Comparison of ENCODE assay signal across 14 mouse cellular contexts in the genomic region with DNA sequence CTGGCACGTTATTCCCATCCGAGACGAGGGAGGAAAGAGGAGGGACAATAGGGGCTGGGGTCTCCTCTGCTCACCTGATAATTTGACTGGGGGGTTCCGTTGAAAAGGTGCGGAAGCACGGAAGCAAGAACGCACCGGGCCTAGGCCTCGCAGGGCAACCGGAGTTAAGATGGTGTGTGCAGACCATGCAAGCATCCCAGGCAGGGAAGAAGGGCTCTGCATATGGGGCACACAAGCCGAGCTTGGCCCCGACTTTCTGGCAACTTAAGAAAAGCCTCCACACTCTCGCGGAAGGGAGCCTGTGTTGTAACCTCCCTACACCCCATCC. TPM values are rescaled to one million over a fixed set of nuclear protein-coding genes. Genes with fewer than 3 reads are reported as not detected.
DNase-seq lines count a peak whose midpoint lies in the region; ATAC-seq and TF ChIP-seq lines count a peak whose summit lies in the region.
"Had no signal": no experiment of that assay in that cellular context is flagged by ENCODE, and none has a peak within 500 bp of the region (broad histone marks: within the 10 kb centered on the region; RNA-seq: fewer than 3 reads in every experiment).

No protein-coding gene starts in this region.

- H3K36me3 ChIP-seq in ES-Bruce4 (ENCODE audit: control insufficient read depth, insufficient read depth, low read length, poor library complexity, severe bottlenecking) = no peaks in the 10 kb centered on the region
- no peaks in the 10 kb centered on the region for H3K36me3 ChIP-seq in embryonic facial prominence, embryonic 13.5 days
- H3K36me3 ChIP-seq in hindbrain, embryonic 14.5 days (replicated peaks; ENCODE audit: control insufficient read depth, insufficient read depth) = no peaks in the 10 kb centered on the region
- H3K36me3 ChIP-seq in midbrain, embryonic 15.5 days (replicated peaks) = no peaks in the 10 kb centered on the region
- no peaks in the 10 kb centered on the region for H3K36me3 ChIP-seq in liver, embryonic 11.5 days (ENCODE audit: control insufficient read depth, insufficient read depth, low read length)

- H3K27ac ChIP-seq in ES-Bruce4 (ENCODE audit: insufficient read depth, low read length) = no peak overlapping the region
- no peak overlapping the region for H3K27ac ChIP-seq in embryonic facial prominence, embryonic 13.5 days
- H3K27ac ChIP-seq in hindbrain, embryonic 14.5 days = no peak overlapping the region
- H3K27ac ChIP-seq in midbrain, embryonic 15.5 days = no peak overlapping the region
- H3K27ac ChIP-seq in liver, embryonic 11.5 days (ENCODE audit: low read depth, low read length) = no peak overlapping the region

- no peak for ATAC-seq in embryonic facial prominence, embryonic 13.5 days (ENCODE audit: insufficient number of reproducible peaks, insufficient read depth, low FRiP score, low TSS enrichment, low read depth)
- no peak for ATAC-seq in hindbrain, embryonic 14.5 days (ENCODE audit: low FRiP score)
- peak; percentile 25; the same call in 1 of the 2 replicates for ATAC-seq in midbrain, embryonic 15.5 days (replicated peaks)
- ATAC-seq in liver, embryonic 11.5 days (replicated peaks; ENCODE audit: low FRiP score) = no peak

- H3K4me1 ChIP-seq in ES-Bruce4 (ENCODE audit: control insufficient read depth, insufficient read depth, low read length) = no peaks in the 10 kb centered on the region
- peaks cover 32% of the 10 kb centered on the region for H3K4me1 ChIP-seq in embryonic facial prominence, embryonic 13.5 days
- 0 out of 2 replicates have a peak, but pooled peaks cover 3% of the 10 kb centered on the region for H3K4me1 ChIP-seq in hindbrain, embryonic 14.5 days (replicated peaks; ENCODE audit: control insufficient read depth, insufficient read depth, low read length)
- peaks cover 7% of the 10 kb centered on the region for H3K4me1 ChIP-seq in midbrain, embryonic 15.5 days
- H3K4me1 ChIP-seq in liver, embryonic 11.5 days (replicated peaks; ENCODE audit: control insufficient read depth, insufficient read depth, low read length) = no peaks in the 10 kb centered on the region

- peak overlapping the region; percentile 16; the same call in 1 of the 2 replicates for H3K9ac ChIP-seq in ES-Bruce4 (ENCODE audit: low read depth, poor library complexity, severe bottlenecking)
- H3K9ac ChIP-seq in embryonic facial prominence, embryonic 13.5 days = no peak overlapping the region
- no peak overlapping the region for H3K9ac ChIP-seq in hindbrain, embryonic 14.5 days
- H3K9ac ChIP-seq in midbrain, embryonic 15.5 days = no peak overlapping the region
- H3K9ac ChIP-seq in liver, embryonic 11.5 days (ENCODE audit: low read depth, low read length) = no peak overlapping the region

- intact Hi-C loops in left cerebral cortex, postnatal 10 days (cut with DNase I) = loop anchor here (5.0 kb wide), 2 partner anchors 223 to 283 kb away; no protein-coding TSS in a partner anchor

- TF ChIP-seq POLR2A in ES-Bruce4 (IDR thresholded peaks at IDR 0.05; ENCODE audit: insufficient read depth, low read length) = no peak

- no peaks in the 10 kb centered on the region for H3K9me3 ChIP-seq in ES-Bruce4 (replicated peaks; ENCODE audit: control insufficient read depth, insufficient read depth, low read length, poor library complexity, severe bottlenecking)
- H3K9me3 ChIP-seq in embryonic facial prominence, embryonic 13.5 days = no peaks in the 10 kb centered on the region
- no peaks in the 10 kb centered on the region for H3K9me3 ChIP-seq in hindbrain, embryonic 14.5 days (ENCODE audit: control insufficient read depth, low read length)
- H3K9me3 ChIP-seq in midbrain, embryonic 15.5 days = no peaks in the 10 kb centered on the region
- no peaks in the 10 kb centered on the region for H3K9me3 ChIP-seq in liver, embryonic 11.5 days (ENCODE audit: control insufficient read depth, low read length)

- DNase-seq in hindbrain, embryonic 14.5 days (ENCODE audit: low spot score) = no peak
- DNase-seq in liver, embryonic 11.5 days (ENCODE audit: low spot score) = no peak
- no peak for DNase-seq in left cerebral cortex, postnatal 10 days (ENCODE audit: extremely low spot score in 1 of 2, low spot score in 2 of 2)
- DNase-seq in ovary, postnatal 10 days (ENCODE audit: low spot score) = no peak
- DNase-seq: cerebellum, postnatal 36 days; heart, adult 18-20 months; kidney, postnatal 25 days; lung, adult 18-20 months; thymus, adult 2 months had no signal

- H3K4me2 ChIP-seq in embryonic facial prominence, embryonic 13.5 days = peak overlapping the region; percentile 42
- H3K4me2 ChIP-seq in hindbrain, embryonic 14.5 days (replicated peaks) = peak overlapping the region; percentile 17; the same call in 1 of the 2 replicates
- H3K4me2 ChIP-seq in midbrain, embryonic 15.5 days = peak overlapping the region; percentile 17
- H3K4me2 ChIP-seq in liver, embryonic 11.5 days = no peak overlapping the region

- no peak for TF ChIP-seq CTCF in ES-Bruce4 (IDR thresholded peaks at IDR 0.05; ENCODE audit: low read depth, low read length)

- peak overlapping the region; percentile 23; the same call in 1 of the 2 replicates for H3K4me3 ChIP-seq in ES-Bruce4 (ENCODE audit: low read depth, low read length)
- H3K4me3 ChIP-seq in embryonic facial prominence, embryonic 13.5 days = peak overlapping the region; percentile 18; the same call in 1 of the 2 replicates
- H3K4me3 ChIP-seq in hindbrain, embryonic 14.5 days (replicated peaks; ENCODE audit: low read length) = 0 out of 2 replicates have a peak overlapping the region, but pooled peaks have one; percentile 1
- 0 out of 2 replicates have a peak overlapping the region, but pooled peaks have one; percentile 5 for H3K4me3 ChIP-seq in midbrain, embryonic 15.5 days
- H3K4me3 ChIP-seq in liver, embryonic 11.5 days (ENCODE audit: low read depth, low read length) = no peak overlapping the region
- H3K4me3 ChIP-seq: erythroblast, embryonic 14.5 days had no signal

- peaks cover 17% of the 10 kb centered on the region for H3K27me3 ChIP-seq in ES-Bruce4 (ENCODE audit: control insufficient read depth, insufficient read depth, low read length, poor library complexity, severe bottlenecking)
- H3K27me3 ChIP-seq in embryonic facial prominence, embryonic 13.5 days = peaks cover 86% of the 10 kb centered on the region
- peaks cover 79% of the 10 kb centered on the region for H3K27me3 ChIP-seq in hindbrain, embryonic 14.5 days (ENCODE audit: control insufficient read depth, insufficient read depth, low read length)
- H3K27me3 ChIP-seq in midbrain, embryonic 15.5 days (replicated peaks) = peaks cover 81% of the 10 kb centered on the region
- peaks cover 73% of the 10 kb centered on the region for H3K27me3 ChIP-seq in liver, embryonic 11.5 days (replicated peaks; ENCODE audit: control insufficient read depth, insufficient read depth, low read length)
- H3K27me3 ChIP-seq: CH12.LX had no signal

- 10% methylated on average over 14 of the region's 14 CpGs for WGBS in embryonic facial prominence, embryonic 13.5 days
- 2% methylated on average over 14 of the region's 14 CpGs for WGBS in hindbrain, embryonic 14.5 days
- 6% methylated on average over 14 of the region's 14 CpGs for WGBS in midbrain, embryonic 15.5 days
- WGBS in liver, embryonic 11.5 days = 9% methylated on average over 14 of the region's 14 CpGs

- no peak for TF ChIP-seq EP300 in ES-Bruce4 (IDR thresholded peaks at IDR 0.05; ENCODE audit: insufficient read depth, low read depth, low read length)

RNA-seq across cellular contexts. Expression of gene Satb2, which starts 6.0 kb away (rescaled TPM):
- polyA plus RNA-seq in ES-Bruce4 (2011; ENCODE audit: insufficient read depth, insufficient read length, low read depth, missing spikeins) = 5.2 and 5.5 TPM in 2 replicates
- polyA plus RNA-seq in embryonic facial prominence, embryonic 13.5 days (2015; fragmentation: Nextera tagmentation; extraction: Ambion mirVana) = 19.4 and 23.9 TPM in 2 replicates
- 0.96 and 1.2 TPM in 2 replicates for polyA plus RNA-seq in hindbrain, embryonic 14.5 days (2014; fragmentation: Nextera tagmentation; extraction: Ambion mirVana)
- 0.80 and 1.2 TPM in 2 replicates for polyA plus RNA-seq in midbrain, embryonic 15.5 days (2015; fragmentation: Nextera tagmentation; extraction: Ambion mirVana)
- polyA plus RNA-seq in liver, embryonic 11.5 days (2014; fragmentation: Nextera tagmentation; extraction: Ambion mirVana) = 0.27 and 0.57 TPM in 2 replicates
- 100 to 1,000 TPM; 117 to 138 TPM for total RNA-seq in left cerebral cortex, postnatal 10 days (2021)
- polyA plus RNA-seq: erythroblast, embryonic 14.5 days had no signal
